Mouse (Mus musculus) heart, adult 2 months (tissue): ENCODE results near the gene Gm10334.
"Not testable (repeated sequence)": the region's sequence is repeated elsewhere in the genome, so short reads cannot be mapped to it uniquely, and the experiment has no call there.

Experiments
- CTCF ChIP-seq: fragments of 200-600 bp; IDR thresholded peaks from 2 replicates; pipeline ENCODE4 v1.8.1; 2022; ENCODE audit warnings: antibody characterized with exemption, mild to moderate bottlenecking, moderate library complexity
- POLR2A ChIP-seq: fragments of 200-500 bp; IDR thresholded peaks from 2 replicates; pipeline ENCODE4 v1.6.1; 2011; ENCODE audit warnings: mild to moderate bottlenecking, low read depth, low read length, control low read depth; ENCODE audit not compliant: insufficient read depth

- not testable (repeated sequence) for TF ChIP-seq POLR2A, CTCF
These were observed 3.7 kb downstream of the Gm10334 start for GRCm38 (mm10) chr6:41442261-41442660.
